Mouse (Mus musculus): Measurements from ENCODE around the gene Trp53i13.

DNA sequence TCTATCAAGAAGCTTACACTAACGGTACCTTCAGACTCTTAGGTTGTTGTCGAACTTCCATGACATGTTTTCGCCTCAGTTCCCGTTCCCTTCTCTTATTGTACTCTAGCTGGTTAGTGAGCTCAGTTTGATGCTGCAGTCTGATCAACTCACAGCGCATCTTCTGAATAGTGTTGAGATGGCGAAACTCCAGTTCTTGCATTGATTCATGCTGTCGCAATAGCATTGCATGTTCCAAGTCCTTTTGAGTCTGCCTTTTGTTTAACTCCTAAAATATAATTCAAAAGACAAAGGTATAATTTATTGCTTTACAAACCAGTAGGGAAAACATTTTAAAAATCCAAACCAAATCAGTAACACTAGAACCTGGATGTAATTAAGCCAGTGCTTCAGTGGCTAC, 29.5 kb upstream of the Trp53i13 start:
- TF ChIP-seq CTCF (IDR thresholded peaks at IDR 0.05; ENCODE audit: low read depth, low read length) (no peak), POLR2A (IDR thresholded peaks at IDR 0.05; ENCODE audit: extremely low read depth, insufficient read depth, low read length) (no peak)
